Mouse (Mus musculus): ENCODE results near the gene Stk25. TPM values are rescaled to one million over a fixed set of nuclear protein-coding genes. Genes with fewer than 3 reads are reported as not detected.

The Stk25 gene
- total and polyA plus RNA-seq, 2 experiments = 22.0 to 41.4 TPM

DNA sequence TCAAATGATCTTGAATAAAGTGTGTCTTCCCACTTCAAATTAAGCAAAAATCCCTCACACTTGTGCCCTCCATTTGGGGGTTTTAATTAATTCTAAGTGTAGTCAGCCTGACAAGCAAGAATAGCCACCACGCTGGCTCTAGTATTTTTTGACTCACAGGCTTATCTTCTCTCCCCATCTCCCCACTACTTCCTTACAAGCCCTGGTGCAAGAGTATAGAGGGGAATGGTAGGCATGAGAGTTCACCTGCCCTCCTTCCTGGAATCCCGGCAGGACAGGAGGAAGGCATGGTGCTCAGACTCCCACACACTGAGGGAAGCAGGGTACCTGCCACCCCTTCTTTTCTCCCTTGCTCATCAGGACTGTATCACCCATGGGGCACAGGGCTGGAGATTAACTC is 4.2 kb downstream of the Stk25 start:
- DNase-seq (ENCODE audit: extremely low read depth, low read depth, low spot score) = no peak
- no peak for TF ChIP-seq POLR2A (IDR thresholded peaks at IDR 0.05; ENCODE audit: extremely low read depth, insufficient read depth, low read length)
- TF ChIP-seq CTCF (IDR thresholded peaks at IDR 0.05; ENCODE audit: low read depth, low read length) = no peak
- Histone ChIP-seq H3K4me3 (ENCODE audit: insufficient read depth, low read depth, low read length) (no peak overlapping the region), H3K79me2 (ENCODE audit: control insufficient read depth, insufficient read depth, low read length) (no peaks in the 10 kb centered on the region), H3K36me3 (ENCODE audit: control insufficient read depth, insufficient read depth, low read length) (no peaks in the 10 kb centered on the region), H3K27me3 (ENCODE audit: control insufficient read depth, insufficient read depth, low read length) (peaks cover 3% of the 10 kb centered on the region; the same call in 1 of the 2 replicates), H3K4me1 (ENCODE audit: control insufficient read depth, insufficient read depth, low read length) (no peaks in the 10 kb centered on the region), H3K27ac (replicated peaks; ENCODE audit: insufficient read depth, low read depth, low read length) (no peak overlapping the region), H3K9ac (ENCODE audit: low read depth, low read length) (no peak overlapping the region)
- 61% methylated on average over 2 of the region's 2 CpGs for WGBS

- Histone ChIP-seq H3K36me3 (ENCODE audit: control insufficient read depth, insufficient read depth, low read length) (no peaks in the 10 kb centered on the region), H3K4me3 (ENCODE audit: insufficient read depth, low read depth, low read length) (no peak overlapping the region), H3K27ac (replicated peaks; ENCODE audit: insufficient read depth, low read depth, low read length) (no peak overlapping the region), H3K27me3 (ENCODE audit: control insufficient read depth, insufficient read depth, low read length) (peaks cover 3% of the 10 kb centered on the region; the same call in 1 of the 2 replicates), H3K9ac (ENCODE audit: low read depth, low read length) (no peak overlapping the region), H3K79me2 (ENCODE audit: control insufficient read depth, insufficient read depth, low read length) (no peaks in the 10 kb centered on the region), H3K4me1 (ENCODE audit: control insufficient read depth, insufficient read depth, low read length) (no peaks in the 10 kb centered on the region)
- whole genome bisulfite sequencing = 89% methylated on average over 5 of the region's 5 CpGs
- TF ChIP-seq CTCF (IDR thresholded peaks at IDR 0.05; ENCODE audit: low read depth, low read length) = no peak
- TF ChIP-seq POLR2A (IDR thresholded peaks at IDR 0.05; ENCODE audit: extremely low read depth, insufficient read depth, low read length) = no peak
- DNase-seq (ENCODE audit: extremely low read depth, low read depth, low spot score) = no peak
Observed at GRCm38 (mm10) chr1:93649604-93650172, 8.8 kb downstream of the Stk25 start.

GRCm38 (mm10) chr1:93642692-93643091 is 15.8 kb downstream of the Stk25 start:
- H3K27ac ChIP-seq (replicated peaks; ENCODE audit: insufficient read depth, low read depth, low read length) = no peak overlapping the region
- H3K27me3 ChIP-seq (ENCODE audit: control insufficient read depth, insufficient read depth, low read length) = no peaks in the 10 kb centered on the region
- H3K79me2 ChIP-seq (ENCODE audit: control insufficient read depth, insufficient read depth, low read length) = no peaks in the 10 kb centered on the region
- 91% methylated on average over 2 of the region's 2 CpGs for WGBS
- H3K4me1 ChIP-seq (ENCODE audit: control insufficient read depth, insufficient read depth, low read length) = no peaks in the 10 kb centered on the region
- DNase-seq (ENCODE audit: extremely low read depth, low read depth, low spot score) = no peak
- TF ChIP-seq POLR2A (IDR thresholded peaks at IDR 0.05; ENCODE audit: extremely low read depth, insufficient read depth, low read length) (no peak), CTCF (IDR thresholded peaks at IDR 0.05; ENCODE audit: low read depth, low read length) (no peak)
- no peaks in the 10 kb centered on the region for H3K36me3 ChIP-seq (ENCODE audit: control insufficient read depth, insufficient read depth, low read length)
- no peak overlapping the region for H3K9ac ChIP-seq (ENCODE audit: low read depth, low read length)
- H3K4me3 ChIP-seq (ENCODE audit: insufficient read depth, low read depth, low read length) = no peak overlapping the region

- no peaks in the 10 kb centered on the region for H3K36me3 ChIP-seq (ENCODE audit: control insufficient read depth, insufficient read depth, low read length)
- H3K4me1 ChIP-seq (ENCODE audit: control insufficient read depth, insufficient read depth, low read length) = no peaks in the 10 kb centered on the region
- no peak overlapping the region for H3K4me3 ChIP-seq (ENCODE audit: insufficient read depth, low read depth, low read length)
- H3K27ac ChIP-seq (replicated peaks; ENCODE audit: insufficient read depth, low read depth, low read length) = no peak overlapping the region
- TF ChIP-seq POLR2A (IDR thresholded peaks at IDR 0.05; ENCODE audit: extremely low read depth, insufficient read depth, low read length) = no peak
- no peak for TF ChIP-seq CTCF (IDR thresholded peaks at IDR 0.05; ENCODE audit: low read depth, low read length)
- no peak overlapping the region for H3K9ac ChIP-seq (ENCODE audit: low read depth, low read length)
- no peaks in the 10 kb centered on the region for H3K79me2 ChIP-seq (ENCODE audit: control insufficient read depth, insufficient read depth, low read length)
- peak; percentile 84 for DNase-seq (ENCODE audit: extremely low read depth, low read depth, low spot score)
- WGBS = 26% methylated on average over 2 of the region's 2 CpGs
- H3K27me3 ChIP-seq (ENCODE audit: control insufficient read depth, insufficient read depth, low read length) = no peaks in the 10 kb centered on the region
Observed at GRCm38 (mm10) chr1:93641978-93642377, 16.5 kb downstream of the Stk25 start.

DNA sequence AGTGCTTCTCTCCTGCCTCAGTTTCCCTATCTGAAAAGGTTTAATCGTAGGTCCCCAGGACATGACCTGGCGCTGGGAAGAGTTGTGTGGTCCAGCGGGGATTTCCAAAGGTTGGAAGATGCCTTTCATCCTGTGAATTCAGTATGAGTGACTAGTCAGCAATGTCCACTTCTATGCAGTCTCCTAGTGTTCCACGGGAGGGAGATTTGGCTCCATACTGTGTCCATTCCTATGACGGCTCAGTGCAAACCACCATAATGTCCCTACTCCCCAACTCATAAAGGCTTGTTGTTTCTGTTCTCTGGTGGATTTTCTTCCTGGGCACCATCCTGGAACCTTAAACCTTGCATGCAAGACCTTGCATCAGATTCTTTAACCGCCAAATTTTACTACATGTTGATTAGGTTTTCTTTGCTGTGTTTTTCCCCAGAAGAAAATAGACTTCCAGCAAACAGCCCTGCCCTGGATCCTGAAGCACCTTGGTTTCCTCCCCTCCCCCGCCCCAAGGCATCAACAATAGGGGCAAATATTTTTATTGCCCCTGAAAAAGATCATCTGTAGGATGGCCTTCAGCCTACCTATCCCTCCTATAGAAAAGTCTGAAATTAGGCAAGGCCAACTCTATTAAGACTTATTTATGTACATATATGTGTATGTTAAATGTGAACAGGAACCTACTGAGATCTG is 22.1 kb downstream of the Stk25 start:
- Histone ChIP-seq H3K4me1 (ENCODE audit: control insufficient read depth, insufficient read depth, low read length) (peaks cover 13% of the 10 kb centered on the region), H3K36me3 (ENCODE audit: control insufficient read depth, insufficient read depth, low read length) (no peaks in the 10 kb centered on the region), H3K27ac (replicated peaks; ENCODE audit: insufficient read depth, low read depth, low read length) (peak overlapping the region; percentile 71), H3K9ac (ENCODE audit: low read depth, low read length) (peak overlapping the region; percentile 71), H3K79me2 (ENCODE audit: control insufficient read depth, insufficient read depth, low read length) (peaks cover 23% of the 10 kb centered on the region; the same call in 1 of the 2 replicates), H3K27me3 (ENCODE audit: control insufficient read depth, insufficient read depth, low read length) (no peaks in the 10 kb centered on the region), H3K4me3 (ENCODE audit: insufficient read depth, low read depth, low read length) (peak overlapping the region; percentile 55)
- DNase-seq (ENCODE audit: extremely low read depth, low read depth, low spot score) = no peak
- WGBS = 24% methylated on average over 7 of the region's 7 CpGs
- TF ChIP-seq CTCF (IDR thresholded peaks at IDR 0.05; ENCODE audit: low read depth, low read length) (0 out of 2 replicates have a peak, but pooled peaks have one; percentile 11), POLR2A (IDR thresholded peaks at IDR 0.05; ENCODE audit: extremely low read depth, insufficient read depth, low read length) (no peak)

All from liver, adult 2 months (tissue).